Mouse (Mus musculus) cortical plate, adult 2 months (tissue): Measurements from ENCODE around the gene Cracr2b. TPM values are rescaled to one million over a fixed set of nuclear protein-coding genes. Genes with fewer than 3 reads are reported as not detected.
"Not testable (repeated sequence)": the region's sequence is repeated elsewhere in the genome, so short reads cannot be mapped to it uniquely, and the experiment has no call there.

ENCODE experiments used
- H3K27ac ChIP-seq: fragments of 200-500 bp; 2 replicates; pipeline ENCODE4 v1.5.1; 2012; ENCODE audit warnings: low read length, control low read depth, inconsistent platforms; ENCODE audit not compliant: insufficient read depth
- H3K4me1 ChIP-seq: fragments of 200-500 bp; 2 replicates; pipeline ENCODE4 v1.6.1; 2011; ENCODE audit warnings: low read length; ENCODE audit not compliant: control insufficient read depth, insufficient read depth
- H3K4me3 ChIP-seq: fragments of 200-500 bp; 2 replicates; pipeline ENCODE4 v1.5.1; 2011; ENCODE audit warnings: mild to moderate bottlenecking, low read length, control low read depth; ENCODE audit not compliant: insufficient read depth
- CTCF ChIP-seq: fragments of 200-500 bp; IDR thresholded peaks from 2 replicates; pipeline ENCODE4 v1.5.1; 2011; ENCODE audit warnings: mild to moderate bottlenecking, control low read depth, low read length; ENCODE audit not compliant: insufficient read depth; ENCODE audit errors: extremely low read depth
- POLR2A ChIP-seq: fragments of 200-500 bp; IDR thresholded peaks from 2 replicates; pipeline ENCODE4 v1.6.1; 2011; ENCODE audit warnings: mild to moderate bottlenecking, low read length, control low read depth; ENCODE audit not compliant: insufficient read depth; ENCODE audit errors: extremely low read depth
- polyA plus RNA-seq: library from polyadenylated mRNA; depleted of rRNA; stranded (reverse); fragments of >200 nt; gene quantifications from 2 replicates; pipeline ENCODE4 v1.2.3, GENCODE M21; 2012

Gene Cracr2b
- polyA plus RNA-seq, 1 experiment, result 4.8 TPM

DNA sequence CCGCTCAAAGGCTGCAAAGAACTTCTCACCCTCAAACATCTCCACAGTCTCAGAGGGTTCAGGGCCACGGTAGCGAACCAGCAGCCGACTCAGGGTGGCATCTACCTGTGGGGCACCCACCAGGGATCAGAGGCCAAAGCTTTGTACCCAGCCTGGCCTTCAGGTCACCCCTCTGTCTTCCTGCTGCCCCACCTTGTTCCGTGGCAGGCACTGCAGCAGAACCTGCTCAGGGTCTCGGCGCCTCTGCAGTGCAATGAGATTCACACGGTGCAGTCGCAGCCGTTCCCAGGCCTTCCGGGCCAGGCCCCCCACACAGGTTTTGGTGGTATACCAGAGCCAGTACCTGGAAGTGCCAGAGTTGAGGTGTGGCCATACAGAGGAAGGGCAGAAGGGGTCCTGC is 21.1 kb upstream of the Cracr2b start:
- H3K4me3 ChIP-seq, result no peak overlapping the region
- peaks cover 6% of the 10 kb centered on the region for H3K4me1 ChIP-seq
- TF ChIP-seq CTCF, result no peak
- no peak for TF ChIP-seq POLR2A
- H3K27ac ChIP-seq, result no peak overlapping the region

DNA sequence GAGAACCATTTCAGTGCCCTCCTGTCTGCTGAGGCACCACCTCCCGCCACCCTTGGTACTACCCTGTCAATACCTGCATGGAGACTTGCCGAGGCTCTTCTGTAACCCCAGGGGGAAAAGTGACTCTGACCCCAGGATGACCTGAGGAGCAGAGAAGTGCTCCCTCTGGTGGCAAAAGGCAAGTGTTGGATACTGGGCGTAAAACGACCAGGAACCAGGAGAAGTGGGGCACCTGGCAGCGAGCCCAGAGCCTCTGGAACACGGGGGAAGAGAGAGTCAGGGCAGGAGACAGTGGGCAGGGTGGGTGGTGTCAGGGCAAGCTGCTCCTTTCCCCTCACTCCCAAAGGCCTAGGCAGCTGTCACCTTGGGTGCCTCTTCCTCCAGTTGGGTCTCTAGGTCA is 20.3 kb upstream of the Cracr2b start:
- no peak overlapping the region for H3K4me3 ChIP-seq
- TF ChIP-seq POLR2A (no peak), CTCF (peak; percentile 59)
- H3K27ac ChIP-seq, result no peak overlapping the region
- H3K4me1 ChIP-seq, result peaks cover 3% of the 10 kb centered on the region

DNA sequence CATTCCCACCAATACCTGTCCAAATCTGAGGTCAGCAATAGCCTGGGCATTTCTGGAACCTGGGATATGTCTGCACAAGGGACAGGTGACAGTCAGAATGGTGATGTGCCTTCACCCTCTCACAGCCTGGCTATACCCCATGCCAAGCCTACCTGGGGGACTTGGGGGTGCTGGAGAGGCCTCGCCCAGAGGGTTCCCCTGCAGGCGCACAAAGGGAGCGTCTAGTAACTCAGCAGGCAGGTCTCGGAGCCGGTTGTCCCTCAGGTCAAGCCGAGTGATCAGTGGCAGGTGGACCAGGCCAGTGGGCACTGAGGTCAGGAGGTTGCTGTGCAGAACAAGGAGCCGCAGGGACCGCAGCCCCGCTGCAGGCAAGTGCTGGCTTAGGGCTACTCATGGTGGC is 19.4 kb upstream of the Cracr2b start:
- TF ChIP-seq POLR2A (no peak), CTCF (no peak)
- H3K27ac ChIP-seq, result no peak overlapping the region
- H3K4me1 ChIP-seq, result no peaks in the 10 kb centered on the region; the same call in 1 of the 2 replicates
- H3K4me3 ChIP-seq, result no peak overlapping the region

DNA sequence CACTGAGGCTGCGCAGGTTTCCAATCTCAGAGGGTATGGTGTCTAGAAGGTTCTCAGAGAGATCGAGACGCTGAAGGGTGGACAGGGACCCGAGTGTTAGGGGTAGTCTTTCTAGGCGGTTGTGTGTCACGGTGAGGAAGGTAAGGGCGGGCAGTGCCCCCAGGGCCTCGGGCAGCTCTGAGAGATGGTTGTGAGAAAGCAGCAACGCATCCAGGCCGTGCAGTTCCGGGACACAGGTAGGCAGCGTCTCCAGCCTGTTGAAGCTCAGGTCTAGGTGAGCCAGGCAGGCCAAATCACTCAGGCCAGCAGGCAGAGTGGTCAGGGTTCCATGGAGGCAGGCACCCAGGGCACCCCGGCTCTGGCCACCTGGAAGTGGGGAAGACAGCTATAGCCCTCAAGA is 18.7 kb upstream of the Cracr2b start:
- H3K4me3 ChIP-seq, result no peak overlapping the region
- TF ChIP-seq CTCF (no peak), POLR2A (no peak)
- no peaks in the 10 kb centered on the region for H3K4me1 ChIP-seq
- no peak overlapping the region for H3K27ac ChIP-seq

DNA sequence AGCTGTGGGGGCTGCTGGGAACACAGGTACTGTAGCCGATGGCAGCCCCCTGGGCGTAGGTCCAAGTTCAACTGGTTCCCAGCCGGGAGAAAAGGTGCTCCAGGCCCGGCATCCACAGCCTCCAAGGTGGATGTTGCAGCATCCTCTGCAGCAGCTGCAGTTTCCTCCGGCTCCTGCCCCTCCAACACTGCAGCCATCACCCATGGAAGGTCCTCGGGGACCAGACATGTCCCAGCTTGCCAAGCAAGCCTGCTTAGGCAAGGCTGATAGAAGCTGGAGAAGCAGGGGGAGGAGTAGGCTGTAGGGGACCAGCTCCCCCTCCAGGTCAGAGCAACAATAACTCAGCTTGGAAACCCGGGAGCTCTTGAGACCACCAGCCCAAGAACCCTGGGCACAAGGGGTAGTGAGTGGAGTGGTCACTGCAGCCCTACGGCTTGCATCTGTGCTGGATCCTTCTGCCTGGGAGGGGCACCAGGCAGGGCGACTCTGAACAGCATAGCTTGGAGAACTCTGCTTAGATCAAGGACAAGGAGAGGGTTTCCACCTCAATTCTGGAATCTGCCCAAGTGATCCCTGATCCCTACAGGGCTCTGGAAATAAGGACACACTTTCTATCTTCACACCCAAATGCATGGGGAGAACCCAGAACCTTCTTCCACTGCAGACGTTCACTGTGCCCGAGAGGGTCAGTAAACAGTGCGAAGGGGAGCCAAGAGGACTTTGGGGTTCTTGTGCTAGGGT is 17.6 kb upstream of the Cracr2b start:
- Histone ChIP-seq H3K4me3 (no peak overlapping the region), H3K4me1 (no peaks in the 10 kb centered on the region; the same call in 1 of the 2 replicates), H3K27ac (no peak overlapping the region)
- no peak for TF ChIP-seq CTCF
- no peak for TF ChIP-seq POLR2A

DNA sequence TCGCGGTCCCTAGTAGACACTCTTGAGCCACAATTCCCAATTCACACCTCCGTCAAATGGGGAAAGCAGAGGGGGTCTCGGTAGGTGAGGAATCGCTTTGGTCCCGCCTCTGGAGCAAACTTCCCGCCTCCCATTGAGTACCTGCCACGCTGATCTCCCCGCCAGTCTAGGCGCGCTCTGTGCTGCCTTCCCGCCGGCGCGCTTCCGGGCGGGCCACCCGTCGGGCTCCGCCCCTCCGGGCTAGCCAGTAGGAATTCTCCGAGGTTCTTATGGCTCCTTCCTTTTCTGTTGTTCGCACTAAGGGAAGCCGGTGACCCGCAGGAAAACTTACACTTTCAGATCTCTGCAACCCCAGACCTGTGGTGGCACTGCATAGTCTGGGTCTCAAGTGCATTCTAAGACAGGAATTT is 17.1 kb upstream of the Cracr2b start, which contains the start of gene Pidd1:
Gene Pidd1, minus strand, starts transcription at position 198 of the 410 bp plus-strand sequence.
- Histone ChIP-seq H3K27ac (no peak within 1 kb of the TSS), H3K4me1 (peaks cover 4% of the 10 kb centered on the region; the same call in 1 of the 2 replicates), H3K4me3 (no peak within 1 kb of the TSS)
- TF ChIP-seq POLR2A, result no peak
- no peak for TF ChIP-seq CTCF

DNA sequence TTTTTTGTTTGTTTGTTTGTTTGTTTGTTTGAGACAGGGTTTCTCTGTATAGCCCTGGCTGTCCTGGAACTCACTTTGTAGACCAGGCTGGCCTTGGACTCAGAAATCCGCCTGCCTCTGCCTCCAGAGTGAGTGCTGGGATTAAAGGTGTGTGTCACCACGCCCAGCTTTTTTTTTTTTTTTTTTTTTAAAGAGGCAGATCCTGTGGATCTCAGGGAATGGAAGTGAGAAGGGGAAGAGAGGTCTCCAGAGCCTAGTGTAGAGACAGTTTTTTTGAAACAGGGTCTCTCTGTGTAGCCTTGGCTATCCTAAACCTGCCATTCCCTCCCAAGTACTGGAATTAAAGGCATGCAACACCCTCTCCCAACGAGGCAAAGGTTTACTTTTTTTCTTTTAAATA is 14.5 kb upstream of the Cracr2b start:
- not testable (repeated sequence) for H3K4me3 ChIP-seq, H3K4me1 ChIP-seq, H3K27ac ChIP-seq

DNA sequence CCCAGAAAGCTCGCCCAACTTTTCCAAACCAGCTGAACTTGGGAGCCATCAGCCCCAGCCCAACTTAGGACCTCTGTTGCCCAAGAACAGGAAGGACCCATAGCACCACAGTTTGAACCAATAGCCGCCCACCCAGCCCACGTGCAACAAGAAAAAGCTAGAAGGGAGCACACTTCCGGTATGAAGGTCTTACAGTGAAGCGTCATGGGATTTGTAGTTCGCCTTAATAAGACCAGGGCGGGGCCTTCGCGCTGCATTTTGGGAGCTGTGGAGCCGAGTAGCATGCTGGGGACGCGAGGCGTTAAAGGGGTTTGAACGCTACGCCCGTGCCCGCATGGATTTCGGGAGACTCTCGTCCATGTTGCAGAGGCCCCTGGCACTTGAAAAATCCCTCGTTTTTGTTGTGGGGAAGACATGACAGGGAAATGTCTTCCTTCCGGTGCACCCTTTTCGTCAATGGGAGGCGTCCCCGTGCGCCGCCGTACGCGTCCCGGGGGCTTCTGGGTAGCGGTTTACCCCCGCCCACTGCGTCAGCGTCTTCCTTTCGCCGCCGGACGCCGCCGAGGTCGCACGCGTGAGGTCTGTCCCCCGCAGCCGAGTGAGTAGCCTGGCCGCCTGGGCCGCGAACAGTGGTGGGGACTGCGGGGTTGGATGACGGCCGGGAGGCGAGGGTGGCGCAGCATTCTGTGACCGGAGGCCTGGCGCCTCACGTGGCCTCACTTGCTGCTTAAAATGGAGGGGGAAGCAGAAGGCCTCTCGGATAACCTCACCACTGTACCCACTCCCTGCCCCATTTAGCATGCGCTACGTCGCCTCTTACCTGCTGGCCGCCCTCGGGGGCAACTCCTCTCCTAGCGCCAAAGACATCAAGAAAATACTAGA is 13.5 kb upstream of the Cracr2b start, which contains the start of gene Rplp2:
Gene Rplp2, plus strand, starts transcription at position 261 of the 882 bp plus-strand sequence.
- H3K27ac ChIP-seq, result peak within 1 kb of the TSS; percentile 96
- peak within 1 kb of the TSS; percentile 80 for H3K4me3 ChIP-seq
- peaks cover 4% of the 10 kb centered on the region; the same call in 1 of the 2 replicates for H3K4me1 ChIP-seq
- TF ChIP-seq CTCF (no peak), POLR2A (peak; percentile 81)

DNA sequence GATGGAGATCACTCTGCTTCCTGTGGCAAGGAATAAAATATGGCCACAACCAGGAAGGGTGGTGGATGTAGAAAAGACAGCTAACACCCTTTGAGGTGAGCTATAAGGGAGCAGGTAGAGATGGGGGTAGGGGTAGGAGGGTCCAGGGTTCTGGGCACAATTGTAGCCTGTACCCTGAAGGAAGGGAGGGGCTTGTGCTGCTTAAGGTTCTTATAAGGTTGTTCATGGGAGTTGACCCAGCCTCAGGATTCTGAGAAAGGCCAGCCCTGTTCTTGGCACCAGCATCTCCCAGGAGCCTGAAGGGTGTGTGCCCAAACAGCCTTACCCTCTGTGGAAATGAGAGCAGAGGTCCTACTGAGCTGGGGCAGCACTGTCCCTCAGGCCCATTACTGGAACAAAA is 9.0 kb upstream of the Cracr2b start:
- Histone ChIP-seq H3K4me3 (no peak overlapping the region), H3K4me1 (peaks cover 4% of the 10 kb centered on the region)
- TF ChIP-seq POLR2A, result no peak
- no peak for TF ChIP-seq CTCF

More for the DNA sequence above, 9.0 kb upstream of the Cracr2b start:
- H3K27ac ChIP-seq, result no peak overlapping the region
